Mouse (Mus musculus): ENCODE data around the gene Ric3. TPM values are rescaled to one million over a fixed set of nuclear protein-coding genes. Genes with fewer than 3 reads are reported as not detected.
"Not testable (repeated sequence)": the region's sequence is repeated elsewhere in the genome, so short reads cannot be mapped to it uniquely, and the experiment has no call there.

Gene Ric3
- 2.0 and 2.9 TPM in 2 replicates for polyA plus RNA-seq (2015; fragmentation: Nextera tagmentation; extraction: Ambion mirVana)

GRCm38 (mm10) chr7:109083113-109083812 is at the start of gene Ric3:
Ric3 (minus strand) TSS chr7:109083331.
- WGBS: 5% methylated on average over 50 of the region's 50 CpGs
- H3K4me3 ChIP-seq (replicated peaks): peak within 1 kb of the TSS; percentile 43
- no peak within 1 kb of the TSS for H3K27ac ChIP-seq
- H3K4me1 ChIP-seq (replicated peaks): peaks cover 6% of the 10 kb centered on the region
- no peaks in the 10 kb centered on the region for H3K9me3 ChIP-seq
- no peak within 1 kb of the TSS for H3K9ac ChIP-seq
- no peaks in the 10 kb centered on the region for H3K36me3 ChIP-seq
- H3K27me3 ChIP-seq (replicated peaks): no peaks in the 10 kb centered on the region
- peak within 1 kb of the TSS; percentile 77 for H3K4me2 ChIP-seq (replicated peaks)
- ATAC-seq: peak; percentile 55; the same call in 1 of the 2 replicates

DNA sequence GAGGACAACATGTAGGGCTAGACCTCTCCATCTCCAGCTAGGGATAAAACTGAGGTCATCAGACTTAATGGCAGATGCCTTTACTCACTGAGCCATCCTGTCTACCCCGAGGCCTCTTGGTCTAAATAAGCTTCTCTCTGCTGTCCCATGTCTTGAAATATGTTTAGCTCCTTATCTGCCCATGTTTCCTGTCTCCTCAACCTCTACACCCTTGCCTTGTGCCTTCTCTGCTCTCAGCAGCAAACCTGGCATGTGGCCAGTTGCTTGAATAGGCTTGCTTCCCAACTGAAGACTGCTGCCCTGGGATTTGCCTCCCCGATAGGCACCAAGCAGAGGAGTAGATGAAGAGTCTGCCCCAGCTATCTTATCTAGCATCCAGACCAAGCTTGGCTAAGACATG is 48.4 kb upstream of the Ric3 start:
- Histone ChIP-seq H3K4me3 (replicated peaks) (no peak overlapping the region), H3K4me2 (replicated peaks) (no peak overlapping the region), H3K27me3 (replicated peaks) (no peaks in the 10 kb centered on the region), H3K9ac (no peak overlapping the region), H3K9me3 (no peaks in the 10 kb centered on the region), H3K4me1 (replicated peaks) (no peaks in the 10 kb centered on the region), H3K27ac (no peak overlapping the region), H3K36me3 (no peaks in the 10 kb centered on the region)
- no peak for ATAC-seq
- WGBS: 71% methylated on average over 2 of the region's 2 CpGs

DNA sequence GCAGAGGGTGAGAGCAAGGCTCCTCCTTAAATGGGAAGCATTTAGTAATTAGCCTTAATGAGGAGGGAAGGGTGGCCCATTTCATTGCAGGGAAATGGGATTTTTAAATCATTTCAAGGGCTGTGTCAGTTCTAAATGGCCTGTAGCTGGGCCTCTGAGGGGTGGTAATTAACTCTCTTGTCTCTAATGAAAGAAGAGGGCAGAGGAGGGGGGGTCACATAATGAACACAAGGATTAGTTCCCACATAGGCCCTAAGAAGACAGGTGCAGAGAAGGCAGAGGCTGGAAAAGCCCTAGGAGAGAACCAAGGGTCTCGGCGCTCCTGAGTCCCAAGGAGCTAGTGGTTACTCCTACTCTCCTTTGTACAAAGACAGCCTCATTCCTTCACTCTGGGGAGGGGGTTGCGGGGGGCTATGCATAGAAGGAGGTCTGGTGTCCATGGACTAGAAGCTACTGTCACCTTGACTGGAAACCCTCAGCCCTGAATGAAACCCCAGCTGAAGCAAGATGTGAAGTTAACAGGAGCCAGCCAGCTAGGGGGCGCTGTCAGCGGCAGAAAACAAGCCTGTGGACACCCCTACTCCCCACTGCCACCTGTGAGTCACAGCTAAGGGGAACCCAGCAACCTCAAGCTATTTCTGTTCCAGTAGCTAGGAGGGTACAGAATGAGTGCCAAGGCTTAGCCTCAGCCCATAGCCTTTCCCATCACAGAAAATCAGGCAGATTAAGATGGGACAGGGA is 47.0 kb upstream of the Ric3 start:
- no peaks in the 10 kb centered on the region for H3K9me3 ChIP-seq
- no peak overlapping the region for H3K27ac ChIP-seq
- H3K4me2 ChIP-seq (replicated peaks): no peak overlapping the region
- 75% methylated on average over 5 of the region's 5 CpGs for WGBS
- H3K9ac ChIP-seq: no peak overlapping the region
- H3K4me1 ChIP-seq (replicated peaks): no peaks in the 10 kb centered on the region
- H3K36me3 ChIP-seq: no peaks in the 10 kb centered on the region
- ATAC-seq: no peak
- H3K27me3 ChIP-seq (replicated peaks): no peaks in the 10 kb centered on the region
- H3K4me3 ChIP-seq (replicated peaks): no peak overlapping the region

DNA sequence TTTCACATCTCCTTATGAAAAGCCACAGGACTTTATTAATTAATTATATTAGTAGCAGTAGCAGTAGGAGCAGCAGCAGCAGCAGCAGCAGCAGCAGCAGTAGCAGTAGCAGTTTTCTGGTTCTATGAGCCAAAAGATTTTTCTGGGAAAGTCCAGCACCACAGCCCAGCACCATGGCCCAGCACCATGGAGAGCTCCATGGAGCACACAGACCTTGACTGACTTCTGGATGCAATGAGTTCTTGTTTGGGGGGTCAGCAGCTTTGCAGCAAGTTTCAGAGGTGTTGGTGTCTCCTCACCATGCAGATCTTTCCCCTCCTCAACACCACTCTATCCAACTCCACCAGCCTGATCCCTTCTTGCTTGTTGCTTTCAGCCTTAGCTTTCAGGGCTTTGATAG is 46.3 kb upstream of the Ric3 start:
- no peak for ATAC-seq
- H3K27me3 ChIP-seq (replicated peaks): no peaks in the 10 kb centered on the region
- no peak overlapping the region for H3K4me3 ChIP-seq (replicated peaks)
- no peak overlapping the region for H3K27ac ChIP-seq
- no peaks in the 10 kb centered on the region for H3K9me3 ChIP-seq
- no peaks in the 10 kb centered on the region for H3K36me3 ChIP-seq
- H3K4me1 ChIP-seq (replicated peaks): no peaks in the 10 kb centered on the region
- no peak overlapping the region for H3K9ac ChIP-seq
- no peak overlapping the region for H3K4me2 ChIP-seq (replicated peaks)

- Histone ChIP-seq H3K4me2 (replicated peaks) (no peak overlapping the region), H3K27ac (no peak overlapping the region), H3K4me1 (replicated peaks) (no peaks in the 10 kb centered on the region), H3K4me3 (replicated peaks) (no peak overlapping the region), H3K9ac (no peak overlapping the region), H3K36me3 (no peaks in the 10 kb centered on the region), H3K27me3 (replicated peaks) (no peaks in the 10 kb centered on the region), H3K9me3 (no peaks in the 10 kb centered on the region)
- WGBS: 71% methylated on average over 4 of the region's 4 CpGs
- ATAC-seq: no peak
Observed at GRCm38 (mm10) chr7:109115929-109116328, 32.8 kb upstream of the Ric3 start.

GRCm38 (mm10) chr7:109115488-109115887 is 32.4 kb upstream of the Ric3 start:
- 64% methylated on average over 1 of the region's 4 CpGs for WGBS
- not testable (repeated sequence) for H3K36me3 ChIP-seq; H3K4me2 ChIP-seq (replicated peaks); H3K27ac ChIP-seq; H3K4me1 ChIP-seq (replicated peaks); H3K4me3 ChIP-seq (replicated peaks); H3K9me3 ChIP-seq; H3K9ac ChIP-seq; H3K27me3 ChIP-seq (replicated peaks)
- ATAC-seq: 0 out of 2 replicates have a peak, but pooled peaks have one; percentile 20

GRCm38 (mm10) chr7:109114950-109115349 is 31.8 kb upstream of the Ric3 start:
- ATAC-seq: peak; percentile 73
- Histone ChIP-seq H3K27ac (no peak overlapping the region), H3K9me3 (no peaks in the 10 kb centered on the region), H3K4me3 (replicated peaks) (no peak overlapping the region), H3K4me2 (replicated peaks) (no peak overlapping the region), H3K36me3 (no peaks in the 10 kb centered on the region), H3K9ac (no peak overlapping the region), H3K27me3 (replicated peaks) (no peaks in the 10 kb centered on the region), H3K4me1 (replicated peaks) (no peaks in the 10 kb centered on the region)
- WGBS: 31% methylated on average over 10 of the region's 10 CpGs

- Histone ChIP-seq H3K4me2 (replicated peaks) (no peak overlapping the region), H3K27me3 (replicated peaks) (no peaks in the 10 kb centered on the region), H3K27ac (no peak overlapping the region), H3K36me3 (no peaks in the 10 kb centered on the region), H3K4me3 (replicated peaks) (no peak overlapping the region), H3K9me3 (no peaks in the 10 kb centered on the region), H3K4me1 (replicated peaks) (no peaks in the 10 kb centered on the region), H3K9ac (no peak overlapping the region)
- WGBS: 81% methylated on average over 5 of the region's 5 CpGs
- ATAC-seq: no peak; the same call in 1 of the 2 replicates
Observed at GRCm38 (mm10) chr7:109111000-109111399, 27.9 kb upstream of the Ric3 start.

DNA sequence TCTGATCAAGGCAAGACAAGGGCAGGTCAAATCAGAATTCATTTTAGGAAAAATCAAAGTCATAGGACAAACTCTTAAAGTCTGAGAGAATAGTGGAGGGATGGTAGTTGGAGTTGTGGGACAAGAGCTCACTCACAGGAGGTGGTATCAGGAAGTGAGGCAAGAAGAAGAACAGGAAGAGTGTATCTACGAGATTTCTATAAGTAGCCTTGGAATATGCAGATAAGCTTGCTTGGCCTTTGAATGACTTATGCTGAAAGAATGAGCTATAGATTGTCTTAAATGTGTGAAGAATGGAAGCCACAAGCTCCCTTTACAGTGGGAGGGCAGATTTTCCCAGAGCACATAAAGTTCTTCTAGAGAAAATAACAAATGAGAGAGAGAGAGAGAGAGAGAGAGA is 21.8 kb upstream of the Ric3 start:
- H3K27ac ChIP-seq: no peak overlapping the region
- H3K27me3 ChIP-seq (replicated peaks): no peaks in the 10 kb centered on the region
- WGBS: 50% methylated on average over 1 of the region's 1 CpGs
- H3K9ac ChIP-seq: no peak overlapping the region
- no peaks in the 10 kb centered on the region for H3K4me1 ChIP-seq (replicated peaks)
- H3K9me3 ChIP-seq: no peaks in the 10 kb centered on the region
- no peak overlapping the region for H3K4me3 ChIP-seq (replicated peaks)
- H3K4me2 ChIP-seq (replicated peaks): no peak overlapping the region
- no peaks in the 10 kb centered on the region for H3K36me3 ChIP-seq
- no peak for ATAC-seq

- H3K4me3 ChIP-seq (replicated peaks): no peak overlapping the region
- H3K36me3 ChIP-seq: no peaks in the 10 kb centered on the region
- no peaks in the 10 kb centered on the region for H3K27me3 ChIP-seq (replicated peaks)
- ATAC-seq: no peak
- no peaks in the 10 kb centered on the region for H3K9me3 ChIP-seq
- no peak overlapping the region for H3K9ac ChIP-seq
- H3K27ac ChIP-seq: no peak overlapping the region
- H3K4me1 ChIP-seq (replicated peaks): no peaks in the 10 kb centered on the region
- H3K4me2 ChIP-seq (replicated peaks): no peak overlapping the region
- 78% methylated on average over 3 of the region's 3 CpGs for WGBS
Observed at GRCm38 (mm10) chr7:109101167-109101566, 18.0 kb upstream of the Ric3 start.

DNA sequence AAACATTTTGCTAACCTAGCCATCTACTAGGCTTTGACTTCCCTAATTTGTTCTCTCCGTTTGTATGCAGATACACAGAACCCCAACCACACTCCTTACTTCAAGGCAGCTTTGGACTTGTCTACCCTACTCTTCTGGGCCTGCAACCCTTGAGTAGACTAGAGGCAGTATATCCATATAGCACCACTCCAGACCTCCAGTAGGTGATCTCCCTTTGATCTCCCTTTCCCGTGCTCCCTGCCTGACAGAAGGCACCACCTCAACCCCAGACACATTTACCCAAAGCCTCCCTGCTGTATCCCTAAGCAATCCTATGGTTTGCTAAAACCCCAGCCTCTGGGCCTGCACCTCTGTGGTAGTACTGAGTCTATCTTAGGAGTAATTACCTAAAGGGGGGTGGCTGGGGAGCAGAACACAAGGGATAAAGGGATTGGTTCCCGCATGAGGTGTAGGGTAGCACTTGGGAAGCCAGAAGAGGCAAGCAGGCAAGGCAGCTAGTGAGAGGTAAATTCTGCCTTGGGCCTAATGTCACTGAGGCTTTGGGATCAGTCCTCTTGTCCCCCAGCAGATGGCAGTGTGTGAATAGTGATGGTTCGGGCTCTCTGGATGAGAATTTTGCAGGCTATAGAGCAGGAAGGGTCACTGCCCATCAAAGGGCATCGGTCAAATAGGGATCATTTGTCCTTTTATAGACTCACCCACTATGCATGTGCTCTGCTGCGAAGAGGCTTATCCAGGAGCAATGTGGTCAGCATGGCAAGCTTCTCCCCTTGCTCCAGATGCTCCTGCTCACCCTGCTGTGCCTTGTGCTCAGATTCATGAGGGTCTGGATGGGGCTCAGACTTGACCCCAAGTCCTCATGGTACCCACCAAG is 15.3 kb upstream of the Ric3 start:
- H3K4me2 ChIP-seq (replicated peaks): no peak overlapping the region
- H3K4me3 ChIP-seq (replicated peaks): no peak overlapping the region
- H3K27me3 ChIP-seq (replicated peaks): no peaks in the 10 kb centered on the region
- H3K27ac ChIP-seq: no peak overlapping the region
- ATAC-seq: no peak
- 39% methylated on average over 6 of the region's 6 CpGs for WGBS
- no peaks in the 10 kb centered on the region for H3K36me3 ChIP-seq
- H3K4me1 ChIP-seq (replicated peaks): no peaks in the 10 kb centered on the region
- no peaks in the 10 kb centered on the region for H3K9me3 ChIP-seq
- no peak overlapping the region for H3K9ac ChIP-seq

DNA sequence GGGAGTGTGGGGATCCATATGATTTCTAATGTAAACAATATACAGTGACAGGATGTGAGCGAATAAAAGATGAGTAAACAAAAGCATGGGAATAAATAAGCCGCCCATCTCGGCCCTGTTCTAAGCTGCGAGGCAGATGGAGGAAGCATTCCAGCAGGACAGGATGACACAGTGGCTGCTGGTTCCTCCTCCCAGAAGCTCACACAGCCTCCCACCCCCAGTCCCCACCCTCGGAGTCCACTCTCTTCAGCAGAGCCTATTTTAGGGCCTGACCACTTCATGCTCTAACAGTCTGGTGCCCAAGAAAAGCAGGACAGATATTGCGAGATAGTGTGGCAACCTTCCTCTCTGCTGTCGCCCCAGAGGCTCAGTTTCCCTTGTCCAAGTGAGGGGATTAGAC is 14.1 kb upstream of the Ric3 start:
- no peaks in the 10 kb centered on the region for H3K36me3 ChIP-seq
- H3K9ac ChIP-seq: no peak overlapping the region
- no peaks in the 10 kb centered on the region for H3K9me3 ChIP-seq
- no peaks in the 10 kb centered on the region for H3K4me1 ChIP-seq (replicated peaks)
- no peak overlapping the region for H3K4me2 ChIP-seq (replicated peaks)
- H3K27me3 ChIP-seq (replicated peaks): no peaks in the 10 kb centered on the region
- no peak overlapping the region for H3K27ac ChIP-seq
- WGBS: 58% methylated on average over 7 of the region's 7 CpGs
- no peak overlapping the region for H3K4me3 ChIP-seq (replicated peaks)
- no peak for ATAC-seq

Measured in intestine, embryonic 15.5 days (tissue).